Mouse (Mus musculus): ENCODE data around the gene Tmem179.

The Tmem179 gene

DNA sequence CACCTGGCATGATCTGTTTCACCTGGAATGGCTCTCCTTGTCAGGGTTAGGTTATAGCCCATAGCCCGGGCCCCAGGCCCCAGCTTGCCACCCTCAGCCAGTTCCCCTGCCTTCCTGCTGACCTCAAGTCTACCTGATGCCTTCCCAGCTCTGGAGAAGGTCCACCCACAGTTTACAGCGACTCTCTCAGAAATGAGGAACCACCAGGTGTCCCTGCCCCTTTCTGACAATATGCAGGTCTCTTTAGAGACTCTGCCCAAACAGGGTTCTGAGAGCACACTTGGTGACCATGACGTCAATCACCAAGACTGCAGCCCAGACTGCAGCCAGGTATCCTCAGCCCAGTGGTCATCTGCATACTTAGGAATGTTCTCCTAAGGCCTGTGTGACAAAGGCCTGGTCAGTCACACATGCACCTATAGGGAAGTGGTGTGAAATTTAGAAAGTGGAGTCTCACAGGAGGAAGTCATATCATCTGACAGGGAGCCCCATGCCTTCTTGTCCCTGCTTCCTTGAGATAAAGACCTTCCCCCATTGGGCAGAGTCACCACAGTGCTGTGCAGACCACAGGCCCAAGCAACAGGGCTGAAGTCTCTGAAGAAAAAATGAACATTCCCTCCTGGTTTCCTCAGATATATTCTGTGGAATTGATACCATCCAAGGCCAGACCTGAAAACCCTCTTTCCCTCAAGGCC, 52.6 kb downstream of the Tmem179 start:
- DNase-seq (ENCODE audit: low read depth, low spot score), result no peak

- no peak for DNase-seq (ENCODE audit: low read depth, low spot score)
Observed at GRCm38 (mm10) chr12:112463209-112463608, 53.3 kb downstream of the Tmem179 start.

GRCm38 (mm10) chr12:112462423-112462822, 54.1 kb downstream of the Tmem179 start:
- DNase-seq (ENCODE audit: low read depth, low spot score), result no peak

DNA sequence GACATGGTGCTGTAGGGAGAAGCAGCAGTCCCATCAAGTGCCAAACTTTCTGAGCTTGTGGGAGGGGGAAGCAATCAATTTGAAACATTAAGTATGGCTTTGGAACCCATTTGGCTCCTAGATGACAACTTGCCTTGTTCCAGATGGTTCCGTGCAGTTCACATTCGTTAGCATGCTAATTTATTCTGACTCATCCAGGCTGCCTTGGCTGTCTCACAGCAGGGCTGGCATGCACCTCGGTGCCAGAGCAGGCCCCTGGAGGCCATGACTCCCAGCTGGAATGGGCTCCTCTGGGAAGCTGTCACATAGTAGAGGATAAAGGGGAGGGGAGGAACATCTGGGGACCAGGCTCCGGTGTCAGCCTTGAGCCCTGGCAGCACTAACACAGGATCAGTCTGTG, 58.7 kb downstream of the Tmem179 start:
- DNase-seq (ENCODE audit: low read depth, low spot score), result no peak

GRCm38 (mm10) chr12:112456144-112456713, 60.3 kb downstream of the Tmem179 start:
- DNase-seq (ENCODE audit: low read depth, low spot score), result no peak

- DNase-seq (ENCODE audit: low read depth, low spot score), result no peak
Observed at GRCm38 (mm10) chr12:112451826-112452225, 64.7 kb downstream of the Tmem179 start.

DNA sequence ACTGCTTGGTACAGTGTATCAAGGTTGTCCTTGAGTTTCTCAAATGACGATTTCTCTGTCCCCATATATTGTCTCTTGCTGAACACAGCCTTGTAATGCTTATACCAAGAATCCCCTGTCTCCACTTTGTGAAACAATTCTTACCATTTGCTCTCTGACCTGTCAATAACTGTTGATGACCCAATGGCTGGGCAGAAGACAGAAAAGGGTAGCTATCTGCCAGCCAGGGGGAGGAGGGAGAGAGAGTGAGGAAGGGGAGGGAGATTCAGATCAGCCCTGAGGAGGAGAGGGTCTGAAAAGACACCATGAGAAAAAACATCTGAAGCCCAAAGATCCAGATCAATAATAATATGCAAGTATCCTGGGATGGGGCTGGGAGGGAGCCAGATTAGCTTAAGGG, 65.2 kb downstream of the Tmem179 start:
- no peak for DNase-seq (ENCODE audit: low read depth, low spot score)

- peak; percentile 61 for DNase-seq (ENCODE audit: low read depth, low spot score)
Observed at GRCm38 (mm10) chr12:112450883-112451282, 65.7 kb downstream of the Tmem179 start.
